Mouse (Mus musculus): ENCODE data around the gene Olfr748. TPM values are rescaled to one million over a fixed set of nuclear protein-coding genes. Genes with fewer than 3 reads are reported as not detected.

The Olfr748 gene
- polyA plus RNA-seq, 2 experiments, result not detected

DNA sequence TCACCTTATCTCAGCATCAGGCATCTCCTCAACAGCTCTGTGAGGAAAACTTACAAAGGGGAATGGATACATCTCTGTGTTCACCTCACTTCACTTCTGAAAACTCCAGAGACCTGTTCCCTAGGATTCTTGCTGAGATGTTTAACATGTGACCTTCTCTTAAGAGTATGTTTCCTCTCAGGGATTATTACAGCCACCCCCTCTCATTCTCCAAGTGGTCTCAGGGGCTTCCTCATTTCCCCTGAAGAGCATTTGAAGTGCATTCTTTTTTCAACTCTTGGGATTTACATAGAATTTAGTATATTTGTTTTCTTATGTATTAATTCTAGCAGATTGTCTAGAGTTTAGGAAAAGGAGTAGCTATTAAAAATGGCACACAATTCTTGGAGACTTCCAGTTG is 37.8 kb downstream of the Olfr748 start, which contains the start of gene Olfr749:
Olfr749 (minus strand) TSS at position 101 of the 400 bp plus-strand sequence.
- DNase-seq (ENCODE audit: low spot score) (no peak), ATAC-seq (ENCODE audit: low FRiP score, low read depth) (no peak)
- H3K9me3 ChIP-seq (ENCODE audit: control insufficient read depth, low read length), result no peaks in the 10 kb centered on the region
- no peaks in the 10 kb centered on the region for H3K4me1 ChIP-seq (ENCODE audit: control insufficient read depth, insufficient read depth, low read length)
- no peaks in the 10 kb centered on the region for H3K36me3 ChIP-seq (ENCODE audit: control insufficient read depth, insufficient read depth, low read length)
- TF ChIP-seq POLR2A (IDR thresholded peaks at IDR 0.05; ENCODE audit: borderline replicate concordance, extremely low read depth, insufficient read depth, insufficient read length), result no peak
- H3K27ac ChIP-seq (replicated peaks; ENCODE audit: low read depth, low read length), result no peak within 1 kb of the TSS
- no peak within 1 kb of the TSS for H3K4me2 ChIP-seq (replicated peaks; ENCODE audit: low read depth, low read length, severe bottlenecking)
- H3K4me3 ChIP-seq (replicated peaks; ENCODE audit: low read length), result no peak within 1 kb of the TSS
- H3K27me3 ChIP-seq (ENCODE audit: control insufficient read depth, insufficient read depth, low read length), result no peaks in the 10 kb centered on the region
- H3K9ac ChIP-seq (ENCODE audit: low read depth, low read length, severe bottlenecking), result no peak within 1 kb of the TSS

DNA sequence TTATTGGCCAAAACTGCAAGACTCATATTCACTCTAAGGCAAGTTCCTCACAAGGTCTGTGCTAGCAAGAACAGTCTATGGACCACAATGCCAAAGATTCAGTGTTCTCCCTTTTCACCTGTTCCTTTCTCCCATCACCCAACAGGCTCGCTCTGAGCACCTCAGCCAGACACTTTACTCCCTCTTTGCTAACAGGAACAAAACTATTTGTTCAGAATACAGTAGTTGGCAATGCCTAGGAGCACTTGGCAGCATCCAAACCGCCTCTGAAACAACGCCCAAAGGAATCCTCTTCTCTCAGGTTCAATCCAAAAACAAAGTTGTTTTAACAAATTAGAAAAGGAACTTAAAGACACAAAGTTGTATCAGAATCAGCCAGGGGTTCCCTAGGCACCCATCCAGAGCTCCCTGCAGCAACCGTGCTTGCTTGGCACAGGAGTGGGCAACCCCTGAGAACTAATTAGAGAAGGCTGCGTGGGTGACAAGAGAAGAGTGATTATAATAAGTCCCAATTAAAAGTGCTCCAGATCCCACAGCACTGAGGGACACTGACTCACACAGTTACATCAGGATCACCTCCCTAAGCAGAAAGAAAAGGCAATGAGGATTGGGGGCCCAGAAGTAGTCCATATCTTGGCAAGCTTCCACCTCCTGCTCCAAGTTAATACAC is 51.4 kb downstream of the Olfr748 start:
- H3K4me3 ChIP-seq (replicated peaks; ENCODE audit: low read length), result no peak overlapping the region
- no peaks in the 10 kb centered on the region for H3K9me3 ChIP-seq (ENCODE audit: control insufficient read depth, low read length)
- H3K27ac ChIP-seq (replicated peaks; ENCODE audit: low read depth, low read length), result no peak overlapping the region
- 73% methylated on average over 5 of the region's 5 CpGs for WGBS
- ATAC-seq (ENCODE audit: low FRiP score, low read depth) (no peak), DNase-seq (ENCODE audit: low spot score) (no peak)
- H3K4me2 ChIP-seq (replicated peaks; ENCODE audit: low read depth, low read length, severe bottlenecking), result no peak overlapping the region
- TF ChIP-seq POLR2A (IDR thresholded peaks at IDR 0.05; ENCODE audit: borderline replicate concordance, extremely low read depth, insufficient read depth, insufficient read length), result no peak
- H3K27me3 ChIP-seq (ENCODE audit: control insufficient read depth, insufficient read depth, low read length), result no peaks in the 10 kb centered on the region
- peaks cover 5% of the 10 kb centered on the region; the same call in 1 of the 2 replicates for H3K36me3 ChIP-seq (ENCODE audit: control insufficient read depth, insufficient read depth, low read length)
- no peak overlapping the region for H3K9ac ChIP-seq (ENCODE audit: low read depth, low read length, severe bottlenecking)
- H3K4me1 ChIP-seq (ENCODE audit: control insufficient read depth, insufficient read depth, low read length), result no peaks in the 10 kb centered on the region

Other genes starting within 250 kb of the Olfr748 start
- gene Olfr741, start 234.6 kb upstream of the Olfr748 start, polyA plus RNA-seq (2012; rRNA removed), result not detected in 2 replicates
- not detected in 2 replicates for gene Olfr741, start 234.6 kb upstream of the Olfr748 start, polyA plus RNA-seq (2014; fragmentation: Nextera tagmentation; extraction: Ambion mirVana)
- not detected in 2 replicates for gene Olfr742, start 203.8 kb upstream of the Olfr748 start, polyA plus RNA-seq (2012; rRNA removed)
- gene Olfr742, start 203.8 kb upstream of the Olfr748 start, polyA plus RNA-seq (2014; fragmentation: Nextera tagmentation; extraction: Ambion mirVana), result not detected in 2 replicates
- not detected in 2 replicates for gene Olfr743, start 185.5 kb upstream of the Olfr748 start, polyA plus RNA-seq (2012; rRNA removed)
- gene Olfr743, start 185.5 kb upstream of the Olfr748 start, polyA plus RNA-seq (2014; fragmentation: Nextera tagmentation; extraction: Ambion mirVana), result not detected in 2 replicates
- gene Olfr744, start 92.5 kb upstream of the Olfr748 start, polyA plus RNA-seq (2012; rRNA removed), result not detected in 2 replicates
- gene Olfr744, start 92.5 kb upstream of the Olfr748 start, polyA plus RNA-seq (2014; fragmentation: Nextera tagmentation; extraction: Ambion mirVana), result not detected in 2 replicates
- gene Olfr745, start 68.0 kb upstream of the Olfr748 start, polyA plus RNA-seq (2012; rRNA removed), result not detected in 2 replicates
- gene Olfr745, start 68.0 kb upstream of the Olfr748 start, polyA plus RNA-seq (2014; fragmentation: Nextera tagmentation; extraction: Ambion mirVana), result not detected in 2 replicates
- not detected in 2 replicates for gene Olfr746, start 60.3 kb upstream of the Olfr748 start, polyA plus RNA-seq (2012; rRNA removed)
- not detected in 2 replicates for gene Olfr746, start 60.3 kb upstream of the Olfr748 start, polyA plus RNA-seq (2014; fragmentation: Nextera tagmentation; extraction: Ambion mirVana)
- not detected in 2 replicates for gene Olfr747, start 14.2 kb upstream of the Olfr748 start, polyA plus RNA-seq (2012; rRNA removed)
- not detected in 2 replicates for gene Olfr747, start 14.2 kb upstream of the Olfr748 start, polyA plus RNA-seq (2014; fragmentation: Nextera tagmentation; extraction: Ambion mirVana)
- gene Olfr749, start 37.7 kb downstream of the Olfr748 start, polyA plus RNA-seq (2012; rRNA removed), result not detected in 2 replicates
- not detected in 2 replicates for gene Olfr749, start 37.7 kb downstream of the Olfr748 start, polyA plus RNA-seq (2014; fragmentation: Nextera tagmentation; extraction: Ambion mirVana)
- 75.6 and 77.4 TPM in 2 replicates for gene Ttc5, start 78.1 kb downstream of the Olfr748 start, polyA plus RNA-seq (2012; rRNA removed)
- gene Ttc5, start 78.1 kb downstream of the Olfr748 start, polyA plus RNA-seq (2014; fragmentation: Nextera tagmentation; extraction: Ambion mirVana), result 63.2 and 67.6 TPM in 2 replicates
- gene Ccnb1ip1, start 100.4 kb downstream of the Olfr748 start, polyA plus RNA-seq (2012; rRNA removed), result not detected in 2 replicates
- gene Ccnb1ip1, start 100.4 kb downstream of the Olfr748 start, polyA plus RNA-seq (2014; fragmentation: Nextera tagmentation; extraction: Ambion mirVana), result not detected in 2 replicates
- 65.4 and 86.6 TPM in 2 replicates for gene Parp2, start 100.5 kb downstream of the Olfr748 start, polyA plus RNA-seq (2012; rRNA removed)
- gene Parp2, start 100.5 kb downstream of the Olfr748 start, polyA plus RNA-seq (2014; fragmentation: Nextera tagmentation; extraction: Ambion mirVana), result 54.0 and 57.8 TPM in 2 replicates
- gene Tep1, start 163.2 kb downstream of the Olfr748 start, polyA plus RNA-seq (2012; rRNA removed), result 9.5 and 13.0 TPM in 2 replicates
- 8.3 and 10.5 TPM in 2 replicates for gene Tep1, start 163.2 kb downstream of the Olfr748 start, polyA plus RNA-seq (2014; fragmentation: Nextera tagmentation; extraction: Ambion mirVana)
- gene Klhl33, start 190.1 kb downstream of the Olfr748 start, polyA plus RNA-seq (2012; rRNA removed), result 0.17 and 0.28 TPM in 2 replicates
- 0.08 and 0.11 TPM in 2 replicates for gene Klhl33, start 190.1 kb downstream of the Olfr748 start, polyA plus RNA-seq (2014; fragmentation: Nextera tagmentation; extraction: Ambion mirVana)
- gene Osgep, start 217.5 kb downstream of the Olfr748 start, polyA plus RNA-seq (2012; rRNA removed), result 116 and 137 TPM in 2 replicates
- gene Osgep, start 217.5 kb downstream of the Olfr748 start, polyA plus RNA-seq (2014; fragmentation: Nextera tagmentation; extraction: Ambion mirVana), result 163 and 164 TPM in 2 replicates
- 127 and 143 TPM in 2 replicates for gene Apex1, start 217.6 kb downstream of the Olfr748 start, polyA plus RNA-seq (2012; rRNA removed)
- gene Apex1, start 217.6 kb downstream of the Olfr748 start, polyA plus RNA-seq (2014; fragmentation: Nextera tagmentation; extraction: Ambion mirVana), result 218 and 219 TPM in 2 replicates
- 82.3 and 122 TPM in 2 replicates for gene Pip4p1, start 223.5 kb downstream of the Olfr748 start, polyA plus RNA-seq (2012; rRNA removed)
- gene Pip4p1, start 223.5 kb downstream of the Olfr748 start, polyA plus RNA-seq (2014; fragmentation: Nextera tagmentation; extraction: Ambion mirVana), result 50.3 and 54.0 TPM in 2 replicates
- 37.7 and 42.1 TPM in 2 replicates for gene Pnp, start 223.7 kb downstream of the Olfr748 start, polyA plus RNA-seq (2012; rRNA removed)
- 52.4 and 52.6 TPM in 2 replicates for gene Pnp, start 223.7 kb downstream of the Olfr748 start, polyA plus RNA-seq (2014; fragmentation: Nextera tagmentation; extraction: Ambion mirVana)
- gene Gm49342, start 237.1 kb downstream of the Olfr748 start, polyA plus RNA-seq (2012; rRNA removed), result 42.1 and 42.8 TPM in 2 replicates
- not detected in 2 replicates for gene Gm49342, start 237.1 kb downstream of the Olfr748 start, polyA plus RNA-seq (2014; fragmentation: Nextera tagmentation; extraction: Ambion mirVana)
- gene Pnp2, start 248.6 kb downstream of the Olfr748 start, polyA plus RNA-seq (2012; rRNA removed), result 0.15 and 0.31 TPM in 2 replicates
- gene Pnp2, start 248.6 kb downstream of the Olfr748 start, polyA plus RNA-seq (2014; fragmentation: Nextera tagmentation; extraction: Ambion mirVana), result 0.37 and 0.39 TPM in 2 replicates